Mouse (Mus musculus): ENCODE measurements around the gene Gm42791. TPM values are rescaled to one million over a fixed set of nuclear protein-coding genes. Genes with fewer than 3 reads are reported as not detected.
A peak's percentile ranks its signal among the peaks of the same experiment; 100 is the strongest.

Gm42791 gene
- polyA plus RNA-seq, 1 experiment from 2014 or later, result 2.1 TPM

GRCm38 (mm10) chr5:148958355-148958754, 36.6 kb downstream of the Gm42791 start:
- no peak overlapping the region for H3K4me3 ChIP-seq
- peak overlapping the region; percentile 91; the same call in 1 of the 2 replicates for H3K4me2 ChIP-seq
- H3K9me3 ChIP-seq, result no peaks in the 10 kb centered on the region
- H3K27ac ChIP-seq (replicated peaks), result no peak overlapping the region
- no peak overlapping the region for H3K9ac ChIP-seq
- H3K36me3 ChIP-seq, result no peaks in the 10 kb centered on the region
- peaks cover 16% of the 10 kb centered on the region for H3K4me1 ChIP-seq (replicated peaks)
- H3K27me3 ChIP-seq, result no peaks in the 10 kb centered on the region
- no peak for ATAC-seq (ENCODE audit: low FRiP score, low read depth)
- 41% methylated on average over 9 of the region's 9 CpGs for WGBS

GRCm38 (mm10) chr5:148956898-148957535, 37.9 kb downstream of the Gm42791 start:
- H3K4me2 ChIP-seq, result no peak overlapping the region
- H3K9ac ChIP-seq, result no peak overlapping the region
- H3K4me1 ChIP-seq (replicated peaks), result peaks cover 16% of the 10 kb centered on the region
- H3K4me3 ChIP-seq, result no peak overlapping the region
- no peaks in the 10 kb centered on the region for H3K9me3 ChIP-seq
- H3K27ac ChIP-seq (replicated peaks), result no peak overlapping the region
- H3K36me3 ChIP-seq, result no peaks in the 10 kb centered on the region
- WGBS, result 64% methylated on average over 9 of the region's 9 CpGs
- ATAC-seq (ENCODE audit: low FRiP score, low read depth), result no peak
- no peaks in the 10 kb centered on the region for H3K27me3 ChIP-seq

GRCm38 (mm10) chr5:148956091-148956490, 38.9 kb downstream of the Gm42791 start:
- ATAC-seq (ENCODE audit: low FRiP score, low read depth), result no peak
- WGBS, result 74% methylated on average over 9 of the region's 9 CpGs
- Histone ChIP-seq H3K27me3 (no peaks in the 10 kb centered on the region), H3K9me3 (no peaks in the 10 kb centered on the region), H3K36me3 (no peaks in the 10 kb centered on the region), H3K4me3 (no peak overlapping the region), H3K27ac (replicated peaks) (no peak overlapping the region), H3K4me1 (replicated peaks) (peaks cover 16% of the 10 kb centered on the region), H3K9ac (no peak overlapping the region), H3K4me2 (no peak overlapping the region)

DNA sequence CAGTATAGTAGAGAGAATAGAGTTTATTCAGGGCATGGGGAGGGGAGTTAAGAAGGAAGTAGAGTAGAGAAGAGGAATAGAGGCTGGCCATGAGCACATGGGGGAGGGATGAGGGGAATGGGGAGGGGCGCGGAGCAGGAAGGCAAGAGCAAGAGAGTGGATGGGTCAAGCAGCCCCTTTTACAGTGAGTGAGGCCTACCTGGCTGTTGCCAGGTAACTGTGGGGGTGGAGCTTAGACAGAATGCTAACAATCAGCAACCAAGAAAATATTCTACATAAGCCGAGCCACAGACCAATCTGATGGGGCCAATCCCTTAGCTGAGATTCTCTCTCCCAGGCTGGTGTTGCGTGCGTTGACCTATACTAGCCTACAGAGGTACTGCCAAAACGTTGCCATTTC, 39.4 kb downstream of the Gm42791 start:
- Histone ChIP-seq H3K4me2 (no peak overlapping the region), H3K27ac (replicated peaks) (no peak overlapping the region), H3K9ac (no peak overlapping the region), H3K36me3 (no peaks in the 10 kb centered on the region), H3K9me3 (no peaks in the 10 kb centered on the region), H3K4me1 (replicated peaks) (peaks cover 16% of the 10 kb centered on the region), H3K4me3 (no peak overlapping the region), H3K27me3 (no peaks in the 10 kb centered on the region)
- 86% methylated on average over 6 of the region's 6 CpGs for WGBS
- ATAC-seq (ENCODE audit: low FRiP score, low read depth), result no peak

GRCm38 (mm10) chr5:148954314-148955060, 40.5 kb downstream of the Gm42791 start:
- H3K4me3 ChIP-seq, result no peak overlapping the region
- H3K27me3 ChIP-seq, result no peaks in the 10 kb centered on the region
- no peak for ATAC-seq (ENCODE audit: low FRiP score, low read depth)
- H3K9me3 ChIP-seq, result no peaks in the 10 kb centered on the region
- no peak overlapping the region for H3K9ac ChIP-seq
- H3K36me3 ChIP-seq, result no peaks in the 10 kb centered on the region
- WGBS, result 69% methylated on average over 22 of the region's 22 CpGs
- H3K4me1 ChIP-seq (replicated peaks), result peaks cover 10% of the 10 kb centered on the region
- no peak overlapping the region for H3K4me2 ChIP-seq
- H3K27ac ChIP-seq (replicated peaks), result no peak overlapping the region

DNA sequence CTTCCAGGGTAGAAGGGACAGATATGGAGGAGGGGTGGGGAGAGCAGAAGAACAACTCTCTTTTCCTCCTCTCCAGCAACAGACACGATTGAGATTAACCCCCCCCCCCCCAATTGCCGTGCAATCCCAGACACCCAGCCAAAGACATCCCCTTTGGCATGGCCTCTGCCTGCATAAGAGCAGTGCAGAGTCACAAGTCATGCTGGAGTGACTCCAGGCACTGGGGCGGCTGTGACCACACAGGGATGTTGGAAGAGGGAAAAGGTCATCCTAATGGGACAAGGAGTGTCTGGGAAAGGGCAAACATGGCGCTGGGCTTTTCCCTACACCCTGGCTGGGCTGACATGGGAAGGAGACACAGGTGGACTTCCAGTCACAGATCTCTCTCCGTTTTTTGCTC, 41.8 kb downstream of the Gm42791 start:
- Histone ChIP-seq H3K27ac (replicated peaks) (no peak overlapping the region), H3K4me2 (no peak overlapping the region), H3K27me3 (no peaks in the 10 kb centered on the region), H3K4me1 (replicated peaks) (no peaks in the 10 kb centered on the region), H3K36me3 (no peaks in the 10 kb centered on the region), H3K4me3 (no peak overlapping the region), H3K9me3 (no peaks in the 10 kb centered on the region), H3K9ac (no peak overlapping the region)
- 83% methylated on average over 5 of the region's 5 CpGs for WGBS
- ATAC-seq (ENCODE audit: low FRiP score, low read depth), result no peak

DNA sequence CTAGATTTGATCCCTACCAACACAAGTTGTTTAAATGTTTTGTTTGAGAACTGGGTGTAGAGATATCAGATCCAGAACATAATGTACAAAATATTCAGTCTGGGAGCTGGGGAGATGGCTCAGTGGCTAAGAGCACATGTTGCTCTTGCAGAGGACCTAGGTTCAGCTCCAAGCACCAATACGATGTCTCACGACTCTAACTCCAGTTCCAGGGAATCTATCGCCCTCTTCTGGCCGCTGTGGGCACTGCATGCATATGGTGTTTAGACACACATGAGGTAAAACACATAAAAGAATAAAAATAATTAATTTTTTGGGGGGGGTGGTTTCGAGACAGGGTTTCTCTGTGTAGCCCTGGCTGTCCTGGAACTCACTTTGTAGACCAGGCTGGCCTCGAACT, 42.5 kb downstream of the Gm42791 start:
- no peak for ATAC-seq (ENCODE audit: low FRiP score, low read depth)
- 44% methylated on average over 6 of the region's 6 CpGs for WGBS
- Histone ChIP-seq H3K36me3 (no peaks in the 10 kb centered on the region), H3K27ac (replicated peaks) (no peak overlapping the region), H3K9ac (no peak overlapping the region), H3K4me2 (no peak overlapping the region), H3K9me3 (no peaks in the 10 kb centered on the region), H3K4me1 (replicated peaks) (no peaks in the 10 kb centered on the region), H3K27me3 (no peaks in the 10 kb centered on the region), H3K4me3 (no peak overlapping the region)

DNA sequence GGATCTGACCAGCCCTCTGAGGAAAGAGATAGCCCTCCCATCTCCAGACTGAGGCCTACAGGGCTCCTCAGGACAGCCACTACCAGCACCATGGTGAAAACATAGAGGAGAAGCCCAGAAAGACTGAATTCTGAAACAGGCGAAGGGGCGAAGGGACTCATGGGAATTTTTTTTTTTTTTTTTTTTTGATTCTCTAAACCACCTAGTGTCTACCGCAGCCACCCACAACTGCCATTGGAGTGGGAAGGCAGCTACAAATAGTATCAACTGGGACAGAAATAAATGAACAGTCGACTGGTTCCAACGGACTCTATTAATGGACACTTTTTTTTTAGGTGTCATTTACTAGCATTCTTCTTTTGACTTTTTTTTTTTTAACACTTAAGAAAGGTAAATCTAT, 43.6 kb downstream of the Gm42791 start:
- Histone ChIP-seq H3K9me3 (no peaks in the 10 kb centered on the region), H3K27me3 (no peaks in the 10 kb centered on the region), H3K27ac (replicated peaks) (no peak overlapping the region), H3K9ac (no peak overlapping the region), H3K4me2 (no peak overlapping the region), H3K36me3 (no peaks in the 10 kb centered on the region), H3K4me3 (no peak overlapping the region), H3K4me1 (replicated peaks) (no peaks in the 10 kb centered on the region)
- no peak for ATAC-seq (ENCODE audit: low FRiP score, low read depth)
- WGBS, result 94% methylated on average over 5 of the region's 5 CpGs

DNA sequence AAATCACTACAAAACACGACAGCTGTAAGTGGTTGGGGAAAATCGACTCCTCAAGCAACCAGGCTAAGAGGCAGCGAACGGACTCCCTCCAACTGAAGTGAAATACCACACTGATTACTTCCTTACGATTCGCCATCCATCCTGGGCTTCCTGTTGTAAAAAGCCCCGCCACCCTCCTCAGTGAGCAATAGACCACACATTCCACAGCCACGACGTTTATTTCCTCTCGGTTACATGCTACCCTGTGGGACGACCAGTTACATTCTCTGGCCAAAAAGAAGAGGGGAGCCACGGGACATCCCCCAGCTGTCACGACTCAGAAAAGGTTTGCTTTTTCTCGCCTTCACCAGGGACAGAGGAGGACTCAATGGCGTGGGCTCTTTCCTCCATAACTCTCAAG, 44.9 kb downstream of the Gm42791 start:
- WGBS, result 59% methylated on average over 15 of the region's 15 CpGs
- ATAC-seq (ENCODE audit: low FRiP score, low read depth), result no peak
- no peaks in the 10 kb centered on the region for H3K9me3 ChIP-seq
- no peak overlapping the region for H3K4me3 ChIP-seq
- H3K27ac ChIP-seq (replicated peaks), result no peak overlapping the region
- no peaks in the 10 kb centered on the region for H3K36me3 ChIP-seq
- no peak overlapping the region for H3K4me2 ChIP-seq
- no peaks in the 10 kb centered on the region for H3K4me1 ChIP-seq (replicated peaks)
- no peak overlapping the region for H3K9ac ChIP-seq
- H3K27me3 ChIP-seq, result no peaks in the 10 kb centered on the region

- Histone ChIP-seq H3K27me3 (no peaks in the 10 kb centered on the region), H3K4me3 (no peak overlapping the region), H3K36me3 (no peaks in the 10 kb centered on the region), H3K4me2 (no peak overlapping the region), H3K9me3 (no peaks in the 10 kb centered on the region), H3K9ac (no peak overlapping the region), H3K27ac (replicated peaks) (no peak overlapping the region), H3K4me1 (replicated peaks) (peaks cover 2% of the 10 kb centered on the region; the same call in 1 of the 2 replicates)
- WGBS, result 74% methylated on average over 9 of the region's 9 CpGs
- ATAC-seq (ENCODE audit: low FRiP score, low read depth), result no peak
Measured at GRCm38 (mm10) chr5:148948577-148948976, 46.4 kb downstream of the Gm42791 start.

DNA sequence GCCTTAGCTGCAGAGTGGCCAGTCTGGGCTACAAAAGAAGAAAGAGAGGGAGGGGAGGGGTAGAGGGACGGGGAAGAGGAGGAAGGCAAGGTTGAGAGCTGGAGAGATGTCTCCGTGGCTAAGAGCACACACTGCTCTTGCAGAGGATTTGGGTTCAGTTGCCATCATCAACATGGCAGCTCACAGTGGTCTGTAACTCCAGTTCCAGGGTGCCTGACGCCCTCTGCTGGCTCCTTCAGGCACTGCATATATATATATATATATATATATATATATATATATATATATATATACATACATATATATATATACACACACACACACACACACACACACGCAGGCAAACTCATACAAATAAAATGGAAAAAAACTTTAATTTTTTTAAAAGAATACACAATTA, 47.5 kb downstream of the Gm42791 start:
- Histone ChIP-seq H3K27me3 (no peaks in the 10 kb centered on the region), H3K4me2 (no peak overlapping the region), H3K36me3 (no peaks in the 10 kb centered on the region), H3K9ac (no peak overlapping the region), H3K4me3 (no peak overlapping the region), H3K27ac (replicated peaks) (no peak overlapping the region), H3K9me3 (no peaks in the 10 kb centered on the region), H3K4me1 (replicated peaks) (peaks cover 6% of the 10 kb centered on the region; the same call in 1 of the 2 replicates)
- WGBS, result 78% methylated on average over 4 of the region's 4 CpGs
- ATAC-seq (ENCODE audit: low FRiP score, low read depth), result no peak

- no peak for ATAC-seq (ENCODE audit: low FRiP score, low read depth)
- Histone ChIP-seq H3K36me3 (no peaks in the 10 kb centered on the region), H3K27me3 (no peaks in the 10 kb centered on the region), H3K9ac (no peak overlapping the region), H3K4me2 (no peak overlapping the region), H3K27ac (replicated peaks) (no peak overlapping the region), H3K4me3 (no peak overlapping the region), H3K4me1 (replicated peaks) (peaks cover 6% of the 10 kb centered on the region; the same call in 1 of the 2 replicates), H3K9me3 (no peaks in the 10 kb centered on the region)
- whole genome bisulfite sequencing, result 81% methylated on average over 5 of the region's 5 CpGs
Measured at GRCm38 (mm10) chr5:148946787-148947186, 48.2 kb downstream of the Gm42791 start.

All from hindbrain, embryonic 15.5 days (tissue).